Mouse (Mus musculus) C2C12 (cell line): Measurements from ENCODE around the gene Sec14l1.

ENCODE experiments used
- CEBPB ChIP-seq: IDR thresholded peaks from one replicate; pipeline ENCODE4 v1.6.1; 2011; ENCODE audit warnings: low read depth, mild to moderate bottlenecking, control low read depth, moderate library complexity
- CTCF ChIP-seq: IDR thresholded peaks from one replicate; pipeline ENCODE4 v1.5.1; 2011; ENCODE audit not compliant: control insufficient read depth, insufficient read depth, insufficient read length
- FOSL1 ChIP-seq: IDR thresholded peaks from one replicate; pipeline ENCODE4 v1.8.0; 2011; ENCODE audit warnings: mild to moderate bottlenecking, low read length; ENCODE audit not compliant: poor library complexity, insufficient read depth, severe bottlenecking
- MAX ChIP-seq: IDR thresholded peaks from one replicate; pipeline ENCODE4 v1.6.1; 2011; ENCODE audit warnings: mild to moderate bottlenecking, control low read depth
- MYOD1 ChIP-seq: IDR thresholded peaks from one replicate; pipeline ENCODE4 v1.6.1; 2011; ENCODE audit warnings: low read depth; ENCODE audit not compliant: control insufficient read depth, insufficient read length
- MYOG ChIP-seq: IDR thresholded peaks from one replicate; pipeline ENCODE4 v1.6.1; 2011; ENCODE audit not compliant: control insufficient read depth, insufficient read length; ENCODE audit errors: extremely low read depth
- USF1 ChIP-seq: IDR thresholded peaks from one replicate; pipeline ENCODE4 v1.6.1; 2011; ENCODE audit warnings: low read depth, mild to moderate bottlenecking, control low read depth, moderate library complexity

DNA sequence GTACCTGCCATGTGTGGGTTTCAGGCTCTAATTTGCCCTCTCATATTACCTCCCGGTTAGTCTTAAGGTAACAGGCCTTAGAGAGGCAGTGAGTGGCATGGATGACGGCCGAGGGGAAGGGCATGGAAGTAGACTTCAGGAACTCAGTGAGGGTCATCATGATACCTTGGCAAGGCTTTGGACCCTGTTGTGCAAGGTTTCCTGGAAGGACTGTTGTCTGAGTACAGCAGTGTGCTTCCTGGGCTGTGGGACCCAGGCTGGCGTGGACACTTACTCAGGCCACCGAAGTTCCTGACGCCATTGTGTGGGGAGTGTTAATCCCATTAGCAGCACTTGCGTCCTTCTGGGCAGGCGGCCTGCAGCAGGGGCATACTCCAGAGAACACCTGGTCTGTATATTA is 15.1 kb downstream of the Sec14l1 start:
- TF ChIP-seq CTCF = no peak
- no peak for TF ChIP-seq USF1
- no peak for TF ChIP-seq CEBPB
- no peak for TF ChIP-seq FOSL1
- TF ChIP-seq MYOG = no peak
- TF ChIP-seq MAX = no peak
- TF ChIP-seq MYOD1 = no peak
